Comparison of ENCODE assay signal across 35 mouse cellular contexts in the genomic region with DNA sequence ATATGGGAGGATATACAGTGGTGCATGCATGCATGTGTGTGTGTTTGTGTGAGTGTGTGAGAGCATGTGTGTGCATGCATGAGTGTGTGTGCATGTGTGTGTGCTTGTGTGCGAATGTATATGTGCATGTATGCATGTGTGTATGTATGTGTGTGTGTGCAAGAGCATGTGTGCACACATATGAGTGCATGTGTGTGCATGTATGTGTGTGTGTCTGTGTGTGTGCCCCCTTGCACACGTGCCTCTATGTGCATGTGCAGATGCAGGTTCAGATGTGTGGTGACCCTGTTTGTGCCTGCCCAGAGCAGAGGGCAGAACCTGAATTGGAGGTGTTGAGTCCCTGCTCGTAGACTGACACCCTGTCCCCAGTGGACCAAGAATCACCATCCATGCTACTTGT. TPM values are rescaled to one million over a fixed set of nuclear protein-coding genes. Genes with fewer than 3 reads are reported as not detected.
"Had no signal": no experiment of that assay in that cellular context is flagged by ENCODE, and none has a peak within 500 bp of the region (broad histone marks: within the 10 kb centered on the region; RNA-seq: fewer than 3 reads in every experiment).

No protein-coding gene starts in this region.

- H3K9me3 ChIP-seq: heart, embryonic 10.5 days; heart, embryonic 12.5 days; heart, embryonic 13.5 days; heart, embryonic 15.5 days; hindbrain, embryonic 10.5 days; hindbrain, embryonic 12.5 days; hindbrain, embryonic 13.5 days; hindbrain, embryonic 15.5 days; intestine, embryonic 15.5 days; kidney, embryonic 15.5 days had no signal

- H3K4me3 ChIP-seq: heart, embryonic 10.5 days; heart, embryonic 12.5 days; heart, embryonic 13.5 days; heart, embryonic 15.5 days; hindbrain, embryonic 10.5 days; hindbrain, embryonic 12.5 days; hindbrain, embryonic 13.5 days; hindbrain, embryonic 15.5 days; intestine, embryonic 15.5 days; kidney, embryonic 15.5 days; layer of hippocampus, adult 2 months had no signal

- H3K27ac ChIP-seq: heart, embryonic 10.5 days; heart, embryonic 13.5 days; heart, embryonic 15.5 days; hindbrain, embryonic 10.5 days; hindbrain, embryonic 12.5 days; hindbrain, embryonic 13.5 days; hindbrain, embryonic 14.5 days; hindbrain, embryonic 15.5 days; hindbrain, postnatal 0 days; intestine, embryonic 15.5 days; kidney, embryonic 15.5 days; kidney, postnatal 0 days; layer of hippocampus, adult 2 months had no signal

- H3K4me2 ChIP-seq: heart, embryonic 11.5 days; heart, embryonic 12.5 days; heart, embryonic 13.5 days; heart, embryonic 15.5 days; hindbrain, embryonic 12.5 days; hindbrain, embryonic 13.5 days; hindbrain, embryonic 14.5 days; hindbrain, embryonic 15.5 days; intestine, embryonic 15.5 days; kidney, embryonic 15.5 days had no signal

- ATAC-seq: hindbrain, embryonic 16.5 days; hindbrain, postnatal 0 days; inflammation-experienced regulatory T-cells, adult 6 months; intestine, embryonic 15.5 days; intestine, embryonic 16.5 days; intestine, postnatal 0 days had no signal

- H3K4me1 ChIP-seq: hindbrain, embryonic 10.5 days; hindbrain, embryonic 12.5 days; hindbrain, embryonic 13.5 days; hindbrain, embryonic 15.5 days; intestine, embryonic 15.5 days; kidney, embryonic 15.5 days had no signal

- H3K27me3 ChIP-seq: heart, embryonic 12.5 days; heart, embryonic 13.5 days; heart, embryonic 15.5 days; hindbrain, embryonic 12.5 days; hindbrain, embryonic 13.5 days; hindbrain, embryonic 15.5 days; intestine, embryonic 15.5 days; kidney, embryonic 15.5 days had no signal

- H3K36me3 ChIP-seq: heart, embryonic 10.5 days; heart, embryonic 12.5 days; heart, embryonic 13.5 days; heart, embryonic 15.5 days; hindbrain, embryonic 10.5 days; hindbrain, embryonic 12.5 days; hindbrain, embryonic 13.5 days; hindbrain, embryonic 15.5 days; intestine, embryonic 15.5 days; kidney, embryonic 15.5 days had no signal

- DNase-seq: heart, postnatal 10 days; heart, postnatal 14 days; heart, postnatal 36 days; heart, postnatal 4 days; kidney, adult 11 months; kidney, adult 18-20 months; kidney, adult 2 months; kidney, adult 8-10 months; kidney, adult 9 months; kidney, postnatal 10 days; kidney, postnatal 14 days; kidney, postnatal 25 days; kidney, postnatal 36 days; kidney, postnatal 4 days; layer of hippocampus, adult 9-11 months; layer of hippocampus, postnatal 36 days had no signal

RNA-seq across cellular contexts. Expression of gene Col5a1, which starts 24.3 kb away (rescaled TPM):
- polyA plus RNA-seq: inflammation-experienced regulatory T-cells, adult 6 months had no signal
